Mouse (Mus musculus) bone marrow, adult 2 months (tissue): ENCODE data around the gene Rpl31.

ENCODE experiments used
- CTCF ChIP-seq: fragments of 200-500 bp; IDR thresholded peaks from 2 replicates; pipeline ENCODE4 v1.5.1; 2011; ENCODE audit warnings: low read length, control low read depth; ENCODE audit not compliant: control insufficient read depth, insufficient read depth
- POLR2A ChIP-seq: fragments of 200-500 bp; IDR thresholded peaks from 2 replicates; pipeline ENCODE4 v1.6.1; 2011; ENCODE audit warnings: low read depth, mild to moderate bottlenecking, control low read depth, low read length, borderline replicate concordance; ENCODE audit not compliant: control insufficient read depth

DNA sequence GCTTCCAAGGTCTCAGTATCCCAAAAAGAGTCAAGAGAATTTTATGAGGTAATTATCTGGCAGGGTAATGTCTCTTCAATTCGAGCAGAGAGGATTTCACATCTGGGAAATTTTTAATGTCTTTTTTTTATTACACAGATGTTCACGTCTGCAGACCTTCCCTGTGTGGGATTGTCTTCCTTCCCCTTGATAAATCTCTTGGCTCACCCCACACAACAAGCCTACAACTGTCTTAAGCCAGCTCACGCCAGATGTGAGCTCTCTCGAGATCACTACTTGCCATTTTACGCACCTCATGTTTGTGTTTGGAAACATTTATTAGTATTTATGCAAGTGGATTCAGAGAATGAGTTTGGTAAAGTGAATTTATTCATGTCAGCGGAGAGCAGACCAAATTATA, 45.7 kb upstream of the Rpl31 start:
- TF ChIP-seq CTCF (no peak), POLR2A (no peak)
